Mouse (Mus musculus) kidney, postnatal 4 days (tissue): ENCODE results near the gene Cldn12.

Source experiments
- DNase-seq, 2 experiments: peaks; one replicate each; pipeline ENCODE4 v3.0.0; 2021; ENCODE audit warnings: mixed read lengths in 2 of 2

Cldn12 gene

GRCm38 (mm10) chr5:5492163-5492562 is 22.6 kb downstream of the Cldn12 start:
- no peak for DNase-seq

- no peak for DNase-seq
Observed at GRCm38 (mm10) chr5:5486071-5486470, 28.7 kb downstream of the Cldn12 start.

GRCm38 (mm10) chr5:5483254-5483858 is 31.4 kb downstream of the Cldn12 start:
- DNase-seq = no peak

- DNase-seq = peak in 1 of 2 experiments; percentile 20
Observed at GRCm38 (mm10) chr5:5481662-5482061, 33.1 kb downstream of the Cldn12 start.

DNA sequence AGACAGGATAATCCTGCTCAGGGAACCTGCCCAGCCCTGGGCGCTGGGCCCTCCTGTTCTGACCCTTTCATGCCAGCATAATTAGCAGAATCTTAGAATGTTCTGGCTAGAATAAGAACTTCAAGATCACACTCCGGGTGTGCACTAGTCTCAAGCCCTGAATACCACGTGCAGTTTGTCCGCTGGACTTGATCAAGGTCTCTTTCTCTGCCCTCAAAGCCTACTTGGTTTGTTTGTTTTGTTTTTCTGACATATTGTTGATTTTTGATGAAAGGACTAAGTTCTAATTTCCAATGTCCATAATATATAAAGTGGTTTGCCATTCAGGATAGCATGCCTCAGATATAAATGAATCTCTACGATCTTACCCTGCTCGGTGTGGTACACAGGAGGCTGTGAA is 35.7 kb downstream of the Cldn12 start, which contains the start of gene 1700015F17Rik:
Gene 1700015F17Rik, minus strand, starts transcription at position 101 of the 400 bp plus-strand sequence.
- DNase-seq = no peak

DNA sequence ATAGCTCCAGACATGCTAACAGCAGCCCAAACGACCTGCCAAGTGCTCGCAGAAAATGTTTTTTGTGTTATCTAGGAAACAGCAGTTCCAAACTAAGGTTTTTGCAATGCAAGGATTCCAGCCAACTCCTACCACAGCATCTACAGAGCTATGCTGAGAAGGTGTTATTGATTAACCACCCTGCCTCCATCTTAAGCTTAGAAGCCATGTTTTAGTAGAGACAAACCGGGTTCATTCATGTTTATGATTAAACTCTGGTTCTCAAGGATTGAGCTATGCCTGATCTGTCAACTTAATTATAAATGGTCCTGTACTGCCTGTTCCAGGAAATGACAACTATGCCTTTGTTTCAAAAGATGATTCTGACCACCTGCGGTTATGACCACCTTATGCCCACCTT is 38.6 kb downstream of the Cldn12 start:
- no peak for DNase-seq

DNA sequence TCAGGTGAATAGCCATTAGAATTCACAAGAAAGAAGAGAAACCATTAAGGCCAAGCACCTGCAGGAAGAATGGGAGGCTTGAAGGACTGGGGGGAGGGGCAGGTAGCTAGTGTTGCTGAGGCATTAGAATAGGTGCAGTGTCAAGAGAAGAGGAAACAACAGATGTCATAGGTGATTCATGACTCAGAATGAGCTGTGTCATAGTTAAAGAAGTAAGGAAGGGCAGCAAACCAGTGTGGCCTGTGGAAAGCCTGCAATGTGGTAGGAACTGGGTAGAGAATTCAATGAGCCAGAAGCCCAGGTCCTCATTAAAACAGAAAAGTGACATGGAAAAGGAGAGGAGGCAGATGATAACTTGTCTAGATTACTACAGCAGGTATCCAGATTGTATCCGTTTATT is 49.5 kb downstream of the Cldn12 start:
- no peak for DNase-seq
